Mouse (Mus musculus) hindbrain, postnatal 0 days (tissue): ENCODE measurements around the gene Uap1l1. TPM values are rescaled to one million over a fixed set of nuclear protein-coding genes. Genes with fewer than 3 reads are reported as not detected.
"Not testable (repeated sequence)": the region's sequence is repeated elsewhere in the genome, so short reads cannot be mapped to it uniquely, and the experiment has no call there.

ENCODE experiments used
- ATAC-seq: fragments of 200-750 bp; cut with Nextera tagmentation; 2 replicates; pipeline ENCODE4 v1.8.0; 2017; ENCODE audit warnings: mild to moderate bottlenecking, moderate TSS enrichment, moderate library complexity
- DNase-seq: peaks from one replicate; pipeline ENCODE4 v3.0.0-alpha.2; 2015; ENCODE audit warnings: low spot score
- H3K27ac ChIP-seq: fragments of 300-500 bp; sonication (generic); 2 replicates; pipeline ENCODE4 v1.5.1; 2014; ENCODE audit warnings: mild to moderate bottlenecking
- H3K27me3 ChIP-seq: fragments of 300-500 bp; sonication (generic); 2 replicates; pipeline ENCODE4 v1.6.1; 2014; ENCODE audit warnings: low read length, mixed read lengths; ENCODE audit not compliant: insufficient read depth
- H3K36me3 ChIP-seq: fragments of 300-500 bp; sonication (generic); 2 replicates; pipeline ENCODE4 v1.6.1; 2014; ENCODE audit warnings: low read length, mixed read lengths; ENCODE audit not compliant: insufficient read depth
- H3K4me1 ChIP-seq: fragments of 300-500 bp; sonication (generic); 2 replicates; pipeline ENCODE4 v1.6.1; 2014; ENCODE audit warnings: antibody characterized with exemption, low read length, mixed read lengths; ENCODE audit not compliant: insufficient read depth
- H3K4me2 ChIP-seq: fragments of 300-500 bp; sonication (generic); 2 replicates; pipeline ENCODE4 v1.6.1; 2014; ENCODE audit warnings: low read depth, mild to moderate bottlenecking, low read length, moderate library complexity, mixed read lengths
- H3K4me3 ChIP-seq: fragments of 300-500 bp; sonication (generic); 2 replicates; pipeline ENCODE4 v1.5.1; 2014; ENCODE audit warnings: low read length
- H3K9ac ChIP-seq: fragments of 300-500 bp; sonication (generic); replicated peaks from 2 replicates; pipeline ENCODE4 v1.6.1; 2014; ENCODE audit warnings: mild to moderate bottlenecking, low read length, moderate library complexity, mixed read lengths
- H3K9me3 ChIP-seq: fragments of 300-500 bp; sonication (generic); 2 replicates; pipeline ENCODE4 v1.6.1; 2016; ENCODE audit warnings: low read length, mixed read lengths
- CTCF ChIP-seq: IDR thresholded peaks from 2 replicates; pipeline ENCODE4 v1.5.1; 2016; ENCODE audit warnings: antibody characterized with exemption, control low read depth, low read depth
- WGBS: fragments of 180-500 bp; shearing (Covaris S2); extraction: QIAGEN DNeasy Blood & Tissue Kit; methylation state at CpG from one replicate; pipeline ENCODE4 v1.1.7; 2014; 5-methylcytosine and 5-hydroxymethylcytosine counted together
- polyA plus RNA-seq: library from polyadenylated mRNA; unstranded; fragments of >200 nt; fragmentation: Nextera tagmentation; extraction: Ambion mirVana; gene quantifications from 2 replicates; pipeline ENCODE4 v1.2.1, GENCODE M21; 2015
- total RNA-seq: library from RNA; depleted of rRNA; stranded (reverse); fragments of >200 nt; gene quantifications from 2 replicates; pipeline ENCODE4 v1.2.3, GENCODE M21; 2014; rRNA removed

The Uap1l1 gene
- 5.8 and 7.5 TPM in 2 replicates for total RNA-seq
- polyA plus RNA-seq: 15.6 and 18.5 TPM in 2 replicates

- Histone ChIP-seq H3K4me2 (peak within 1 kb of the TSS; percentile 97), H3K9me3 (no peaks in the 10 kb centered on the region), H3K27me3 (no peaks in the 10 kb centered on the region), H3K27ac (no peak within 1 kb of the TSS), H3K9ac (peak within 1 kb of the TSS; percentile 57), H3K4me3 (peak within 1 kb of the TSS; percentile 65), H3K36me3 (no peaks in the 10 kb centered on the region), H3K4me1 (no peaks in the 10 kb centered on the region)
- ATAC-seq (peak; percentile 78), DNase-seq (peak; percentile 71)
- TF ChIP-seq CTCF: no peak
- under 1% methylated on average over 53 of the region's 54 CpGs for WGBS
Measured at GRCm38 (mm10) chr2:25365091-25365761, at the start of gene Uap1l1. Gene Uap1l1 (minus strand): TSS chr2:25365682.

GRCm38 (mm10) chr2:25413436-25413835, 48.0 kb upstream of the Uap1l1 start:
- H3K9ac ChIP-seq, H3K4me1 ChIP-seq, H3K27ac ChIP-seq, H3K4me2 ChIP-seq, ATAC-seq, H3K4me3 ChIP-seq, H3K27me3 ChIP-seq, H3K9me3 ChIP-seq, DNase-seq: not testable (repeated sequence)
- peaks cover 21% of the 10 kb centered on the region for H3K36me3 ChIP-seq
- peak; percentile 51 for TF ChIP-seq CTCF

GRCm38 (mm10) chr2:25408908-25409307, 43.4 kb upstream of the Uap1l1 start:
- peaks cover 40% of the 10 kb centered on the region for H3K36me3 ChIP-seq
- no peak overlapping the region for H3K9ac ChIP-seq
- ATAC-seq (no peak), DNase-seq (no peak)
- no peaks in the 10 kb centered on the region for H3K9me3 ChIP-seq
- peaks cover 10% of the 10 kb centered on the region; the same call in 1 of the 2 replicates for H3K4me1 ChIP-seq
- 87% methylated on average over 10 of the region's 10 CpGs for WGBS
- no peaks in the 10 kb centered on the region for H3K27me3 ChIP-seq
- no peak overlapping the region for H3K27ac ChIP-seq
- H3K4me3 ChIP-seq: no peak overlapping the region
- no peak overlapping the region for H3K4me2 ChIP-seq
- no peak for TF ChIP-seq CTCF

GRCm38 (mm10) chr2:25403994-25404393, 38.5 kb upstream of the Uap1l1 start:
- 76% methylated on average over 4 of the region's 4 CpGs for WGBS
- H3K4me2 ChIP-seq: peak overlapping the region; percentile 62
- TF ChIP-seq CTCF: no peak
- peak overlapping the region; percentile 96 for H3K4me3 ChIP-seq
- H3K4me1 ChIP-seq: peaks cover 23% of the 10 kb centered on the region; the same call in 1 of the 2 replicates
- H3K27me3 ChIP-seq: peaks cover 11% of the 10 kb centered on the region; the same call in 1 of the 2 replicates
- H3K9ac ChIP-seq: peak overlapping the region; percentile 99
- DNase-seq (no peak), ATAC-seq (no peak)
- no peaks in the 10 kb centered on the region for H3K9me3 ChIP-seq
- H3K27ac ChIP-seq: peak overlapping the region; percentile 91
- peaks cover 25% of the 10 kb centered on the region for H3K36me3 ChIP-seq

GRCm38 (mm10) chr2:25402972-25403601, 37.6 kb upstream of the Uap1l1 start:
- Histone ChIP-seq H3K27me3 (peaks cover 12% of the 10 kb centered on the region; the same call in 1 of the 2 replicates), H3K4me3 (peak overlapping the region; percentile 96), H3K4me2 (peak overlapping the region; percentile 62), H3K27ac (peak overlapping the region; percentile 91), H3K4me1 (peaks cover 23% of the 10 kb centered on the region; the same call in 1 of the 2 replicates), H3K9ac (peak overlapping the region; percentile 99), H3K36me3 (peaks cover 16% of the 10 kb centered on the region; the same call in 1 of the 2 replicates), H3K9me3 (no peaks in the 10 kb centered on the region)
- DNase-seq (peak; percentile 92), ATAC-seq (peak; percentile 79)
- 0% methylated on average over 38 of the region's 54 CpGs for WGBS
- TF ChIP-seq CTCF: no peak

- Histone ChIP-seq H3K4me1 (peaks cover 23% of the 10 kb centered on the region; the same call in 1 of the 2 replicates), H3K36me3 (peaks cover 10% of the 10 kb centered on the region; the same call in 1 of the 2 replicates), H3K9me3 (no peaks in the 10 kb centered on the region), H3K27ac (peak overlapping the region; percentile 91), H3K27me3 (peaks cover 16% of the 10 kb centered on the region; the same call in 1 of the 2 replicates), H3K4me3 (peak overlapping the region; percentile 96), H3K4me2 (peak overlapping the region; percentile 62), H3K9ac (peak overlapping the region; percentile 99)
- peak; percentile 87 for TF ChIP-seq CTCF
- 0% methylated on average over 13 of the region's 13 CpGs for WGBS
- peak; percentile 61 for ATAC-seq
- peak; percentile 93 for DNase-seq
Measured at GRCm38 (mm10) chr2:25402377-25402971, 37.0 kb upstream of the Uap1l1 start.
